Mouse (Mus musculus): Measurements from ENCODE around the gene Olfr467. TPM values are rescaled to one million over a fixed set of nuclear protein-coding genes. Genes with fewer than 3 reads are reported as not detected.
"Not testable (repeated sequence)": the region's sequence is repeated elsewhere in the genome, so short reads cannot be mapped to it uniquely, and the experiment has no call there.

The Olfr467 gene
- polyA plus RNA-seq, 1 experiment from 2014 or later, result not detected

DNA sequence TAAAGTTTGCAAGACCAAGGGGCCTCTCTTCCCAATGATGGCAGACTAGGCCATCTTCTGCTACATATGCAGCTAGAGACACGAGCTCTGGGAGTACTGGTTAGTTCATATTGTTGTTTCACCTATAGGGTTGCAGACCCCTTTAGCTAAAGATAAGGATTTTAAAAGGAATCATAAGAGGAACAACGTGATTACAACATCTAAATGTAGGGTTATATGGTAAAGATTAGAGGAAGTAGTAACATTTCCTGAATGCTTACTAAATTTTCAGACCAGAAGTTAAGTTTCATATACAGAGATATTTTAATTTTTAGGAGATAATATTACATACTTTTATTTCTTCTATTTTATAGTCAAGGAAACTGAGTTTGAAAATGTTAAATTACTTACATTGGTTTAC, 11.8 kb downstream of the Olfr467 start:
- not testable (repeated sequence) for H3K27me3 ChIP-seq (ENCODE audit: control insufficient read depth, insufficient read depth, low read length); H3K27ac ChIP-seq (ENCODE audit: low read depth, low read length); H3K4me2 ChIP-seq (ENCODE audit: low read depth); H3K36me3 ChIP-seq (ENCODE audit: control insufficient read depth, insufficient read depth, low read length); H3K4me1 ChIP-seq (ENCODE audit: control insufficient read depth, insufficient read depth, low read length); H3K9me3 ChIP-seq (ENCODE audit: control insufficient read depth, low read length); DNase-seq (ENCODE audit: low spot score); H3K4me3 ChIP-seq (ENCODE audit: low read depth, low read length); H3K9ac ChIP-seq (ENCODE audit: low read length); ATAC-seq (ENCODE audit: insufficient read depth, low FRiP score, low TSS enrichment)
- 67% methylated on average over 2 of the region's 2 CpGs for WGBS

DNA sequence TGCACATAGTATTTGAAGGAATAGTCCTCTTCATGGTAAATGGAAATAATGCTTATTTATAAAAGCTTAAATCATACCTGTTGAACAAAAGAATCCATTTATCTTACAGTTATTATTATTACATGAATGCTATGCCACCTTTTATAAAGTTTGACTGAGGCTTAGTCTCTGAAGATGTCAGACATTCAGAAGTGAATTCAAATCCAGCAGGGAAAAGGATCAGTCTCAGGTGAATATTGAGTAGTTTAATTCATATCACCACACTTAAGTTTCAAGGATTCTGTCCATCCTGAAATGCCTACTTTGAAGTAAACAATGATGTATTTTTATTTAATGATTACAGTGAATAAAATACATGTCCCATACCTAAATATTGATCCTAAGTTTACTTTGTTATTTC, 13.4 kb downstream of the Olfr467 start, which contains the start of gene Olfr469:
Gene Olfr469, minus strand, starts transcription at position 101 of the 400 bp plus-strand sequence.
- ATAC-seq (ENCODE audit: insufficient read depth, low FRiP score, low TSS enrichment); DNase-seq (ENCODE audit: low spot score): not testable (repeated sequence)

GRCm38 (mm10) chr7:107841719-107842118, 29.7 kb downstream of the Olfr467 start:
- no peak overlapping the region for H3K4me2 ChIP-seq (ENCODE audit: low read depth)
- ATAC-seq (ENCODE audit: insufficient read depth, low FRiP score, low TSS enrichment) (no peak), DNase-seq (ENCODE audit: low spot score) (no peak)
- 85% methylated on average over 1 of the region's 1 CpGs for WGBS
- no peak overlapping the region for H3K27ac ChIP-seq (ENCODE audit: low read depth, low read length)
- no peaks in the 10 kb centered on the region for H3K36me3 ChIP-seq (ENCODE audit: control insufficient read depth, insufficient read depth, low read length)
- H3K9me3 ChIP-seq (ENCODE audit: control insufficient read depth, low read length), result no peaks in the 10 kb centered on the region
- H3K27me3 ChIP-seq (ENCODE audit: control insufficient read depth, insufficient read depth, low read length), result no peaks in the 10 kb centered on the region
- H3K4me1 ChIP-seq (ENCODE audit: control insufficient read depth, insufficient read depth, low read length), result no peaks in the 10 kb centered on the region
- H3K9ac ChIP-seq (ENCODE audit: low read length), result no peak overlapping the region
- no peak overlapping the region for H3K4me3 ChIP-seq (ENCODE audit: low read depth, low read length)

More for the DNA sequence above, 13.4 kb downstream of the Olfr467 start, which contains the start of gene Olfr469:
- H3K4me2 ChIP-seq (ENCODE audit: low read depth); H3K36me3 ChIP-seq (ENCODE audit: control insufficient read depth, insufficient read depth, low read length); H3K9ac ChIP-seq (ENCODE audit: low read length); H3K27ac ChIP-seq (ENCODE audit: low read depth, low read length); H3K4me1 ChIP-seq (ENCODE audit: control insufficient read depth, insufficient read depth, low read length); H3K9me3 ChIP-seq (ENCODE audit: control insufficient read depth, low read length); H3K27me3 ChIP-seq (ENCODE audit: control insufficient read depth, insufficient read depth, low read length); H3K4me3 ChIP-seq (ENCODE audit: low read depth, low read length): not testable (repeated sequence)

DNA sequence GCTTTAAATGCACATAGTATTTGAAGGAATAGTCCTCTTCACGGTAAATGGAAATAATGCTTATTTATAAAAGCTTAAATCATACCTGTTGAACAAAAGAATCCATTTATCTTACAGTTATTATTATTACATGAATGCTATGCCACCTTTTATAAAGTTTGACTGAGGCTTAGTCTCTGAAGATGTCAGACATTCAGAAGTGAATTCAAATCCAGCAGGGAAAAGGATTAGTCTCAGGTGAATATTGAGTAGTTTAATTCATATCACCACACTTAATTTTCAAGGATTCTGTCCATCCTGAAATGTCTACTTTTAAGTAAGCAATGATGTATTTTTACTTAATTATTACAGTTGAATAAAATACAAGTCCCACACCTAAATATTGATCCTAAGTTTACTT, 35.3 kb downstream of the Olfr467 start, which contains the start of gene Olfr470:
Gene Olfr470, minus strand, starts transcription at position 101 of the 400 bp plus-strand sequence.
- DNase-seq (ENCODE audit: low spot score); ATAC-seq (ENCODE audit: insufficient read depth, low FRiP score, low TSS enrichment); H3K36me3 ChIP-seq (ENCODE audit: control insufficient read depth, insufficient read depth, low read length); H3K9ac ChIP-seq (ENCODE audit: low read length); H3K4me3 ChIP-seq (ENCODE audit: low read depth, low read length); H3K4me2 ChIP-seq (ENCODE audit: low read depth); H3K27ac ChIP-seq (ENCODE audit: low read depth, low read length); H3K9me3 ChIP-seq (ENCODE audit: control insufficient read depth, low read length); H3K27me3 ChIP-seq (ENCODE audit: control insufficient read depth, insufficient read depth, low read length); H3K4me1 ChIP-seq (ENCODE audit: control insufficient read depth, insufficient read depth, low read length): not testable (repeated sequence)
- 77% methylated on average over 1 of the region's 1 CpGs for WGBS

Other genes starting within 250 kb of the Olfr467 start
- 8.5 and 8.6 TPM in 2 replicates for gene Olfml1, start 244.8 kb upstream of the Olfr467 start, polyA plus RNA-seq (2014; fragmentation: Nextera tagmentation; extraction: Ambion mirVana)
- 6.0 and 6.1 TPM in 2 replicates for gene Ppfibp2, start 217.1 kb upstream of the Olfr467 start, polyA plus RNA-seq (2014; fragmentation: Nextera tagmentation; extraction: Ambion mirVana)
- gene 5330417H12Rik, start 187.1 kb upstream of the Olfr467 start, polyA plus RNA-seq (2014; fragmentation: Nextera tagmentation; extraction: Ambion mirVana), result not detected in 2 replicates
- gene Cyb5r2, start 54.2 kb upstream of the Olfr467 start, polyA plus RNA-seq (2014; fragmentation: Nextera tagmentation; extraction: Ambion mirVana), result 0.28 TPM in 1 of 2 replicates, not detected in the other
- not detected in 2 replicates for gene Ovch2, start 11.1 kb upstream of the Olfr467 start, polyA plus RNA-seq (2014; fragmentation: Nextera tagmentation; extraction: Ambion mirVana)
- gene Olfr469, start 13.3 kb downstream of the Olfr467 start, polyA plus RNA-seq (2014; fragmentation: Nextera tagmentation; extraction: Ambion mirVana), result not detected in 2 replicates
- not detected in 2 replicates for gene Olfr470, start 35.2 kb downstream of the Olfr467 start, polyA plus RNA-seq (2014; fragmentation: Nextera tagmentation; extraction: Ambion mirVana)
- not detected in 2 replicates for gene Olfr472, start 85.6 kb downstream of the Olfr467 start, polyA plus RNA-seq (2014; fragmentation: Nextera tagmentation; extraction: Ambion mirVana)
- not detected in 2 replicates for gene Olfr473, start 118.2 kb downstream of the Olfr467 start, polyA plus RNA-seq (2014; fragmentation: Nextera tagmentation; extraction: Ambion mirVana)
- gene Olfr474, start 142.4 kb downstream of the Olfr467 start, polyA plus RNA-seq (2014; fragmentation: Nextera tagmentation; extraction: Ambion mirVana), result not detected in 2 replicates
- not detected in 2 replicates for gene Olfr476, start 152.5 kb downstream of the Olfr467 start, polyA plus RNA-seq (2014; fragmentation: Nextera tagmentation; extraction: Ambion mirVana)
- not detected in 2 replicates for gene Olfr477, start 174.4 kb downstream of the Olfr467 start, polyA plus RNA-seq (2014; fragmentation: Nextera tagmentation; extraction: Ambion mirVana)
- not detected in 2 replicates for gene Olfr478, start 221.7 kb downstream of the Olfr467 start, polyA plus RNA-seq (2014; fragmentation: Nextera tagmentation; extraction: Ambion mirVana)
- gene Olfr479, start 238.4 kb downstream of the Olfr467 start, polyA plus RNA-seq (2014; fragmentation: Nextera tagmentation; extraction: Ambion mirVana), result not detected in 2 replicates